Mouse (Mus musculus): ENCODE measurements around the gene Aph1a. TPM values are rescaled to one million over a fixed set of nuclear protein-coding genes. Genes with fewer than 3 reads are reported as not detected.
"Not testable (repeated sequence)": the region's sequence is repeated elsewhere in the genome, so short reads cannot be mapped to it uniquely, and the experiment has no call there.

Gene Aph1a
- polyA plus RNA-seq, 1 experiment from 2014 or later: 39.5 TPM

- Histone ChIP-seq H3K27me3 (replicated peaks) (peaks cover 18% of the 10 kb centered on the region), H3K27ac (replicated peaks) (no peak overlapping the region), H3K4me1 (peaks cover 34% of the 10 kb centered on the region), H3K36me3 (no peaks in the 10 kb centered on the region), H3K4me2 (peak overlapping the region; percentile 69), H3K9me3 (replicated peaks) (no peaks in the 10 kb centered on the region), H3K9ac (replicated peaks) (no peak overlapping the region), H3K4me3 (replicated peaks) (peak overlapping the region; percentile 36)
- ATAC-seq (ENCODE audit: low FRiP score): no peak
- WGBS: 2% methylated on average over 15 of the region's 15 CpGs
Measured at GRCm38 (mm10) chr3:95903753-95904502, 10.2 kb downstream of the Aph1a start.

GRCm38 (mm10) chr3:95904568-95904967 lies 10.8 kb downstream of the Aph1a start, which contains the start of gene Car14:
Car14 (minus strand) TSS chr3:95904691.
- H3K4me3 ChIP-seq (replicated peaks): peak within 1 kb of the TSS; percentile 36
- peaks cover 34% of the 10 kb centered on the region for H3K4me1 ChIP-seq
- H3K4me2 ChIP-seq: peak within 1 kb of the TSS; percentile 69
- no peaks in the 10 kb centered on the region for H3K9me3 ChIP-seq (replicated peaks)
- no peaks in the 10 kb centered on the region for H3K36me3 ChIP-seq
- peaks cover 18% of the 10 kb centered on the region for H3K27me3 ChIP-seq (replicated peaks)
- ATAC-seq (ENCODE audit: low FRiP score): no peak
- WGBS: 2% methylated on average over 15 of the region's 15 CpGs
- no peak within 1 kb of the TSS for H3K27ac ChIP-seq (replicated peaks)
- peak within 1 kb of the TSS; percentile 26 for H3K9ac ChIP-seq (replicated peaks)

GRCm38 (mm10) chr3:95905146-95905939 lies 11.6 kb downstream of the Aph1a start:
- H3K4me2 ChIP-seq: peak overlapping the region; percentile 69
- H3K9ac ChIP-seq (replicated peaks): peak overlapping the region; percentile 26; the same call in 1 of the 2 replicates
- H3K4me3 ChIP-seq (replicated peaks): peak overlapping the region; percentile 36
- H3K4me1 ChIP-seq: peaks cover 34% of the 10 kb centered on the region
- peak; percentile 24; the same call in 1 of the 2 replicates for ATAC-seq (ENCODE audit: low FRiP score)
- H3K27me3 ChIP-seq (replicated peaks): peaks cover 18% of the 10 kb centered on the region
- under 1% methylated on average over 18 of the region's 18 CpGs for WGBS
- no peaks in the 10 kb centered on the region for H3K36me3 ChIP-seq
- H3K27ac ChIP-seq (replicated peaks): no peak overlapping the region
- no peaks in the 10 kb centered on the region for H3K9me3 ChIP-seq (replicated peaks)

- no peaks in the 10 kb centered on the region for H3K9me3 ChIP-seq (replicated peaks)
- no peaks in the 10 kb centered on the region for H3K36me3 ChIP-seq
- H3K9ac ChIP-seq (replicated peaks): no peak overlapping the region
- ATAC-seq (ENCODE audit: low FRiP score): no peak
- under 1% methylated on average over 12 of the region's 12 CpGs for WGBS
- no peak overlapping the region for H3K27ac ChIP-seq (replicated peaks)
- peaks cover 18% of the 10 kb centered on the region for H3K27me3 ChIP-seq (replicated peaks)
- H3K4me3 ChIP-seq (replicated peaks): no peak overlapping the region; the same call in 1 of the 2 replicates
- peak overlapping the region; percentile 69 for H3K4me2 ChIP-seq
- peaks cover 34% of the 10 kb centered on the region for H3K4me1 ChIP-seq
Measured at GRCm38 (mm10) chr3:95905940-95906492, 12.2 kb downstream of the Aph1a start.

- Histone ChIP-seq H3K9ac (replicated peaks) (no peak overlapping the region), H3K27me3 (replicated peaks) (peaks cover 18% of the 10 kb centered on the region), H3K27ac (replicated peaks) (no peak overlapping the region), H3K4me2 (peak overlapping the region; percentile 69), H3K4me1 (peaks cover 34% of the 10 kb centered on the region), H3K36me3 (no peaks in the 10 kb centered on the region), H3K9me3 (replicated peaks) (no peaks in the 10 kb centered on the region), H3K4me3 (replicated peaks) (peak overlapping the region; percentile 15)
- no peak for ATAC-seq (ENCODE audit: low FRiP score)
- WGBS: under 1% methylated on average over 12 of the region's 12 CpGs
Measured at GRCm38 (mm10) chr3:95906860-95907259, 13.1 kb downstream of the Aph1a start.

- no peak overlapping the region for H3K4me2 ChIP-seq
- 59% methylated on average over 4 of the region's 4 CpGs for WGBS
- peaks cover 34% of the 10 kb centered on the region for H3K4me1 ChIP-seq
- H3K27ac ChIP-seq (replicated peaks): no peak overlapping the region
- H3K9ac ChIP-seq (replicated peaks): no peak overlapping the region
- H3K4me3 ChIP-seq (replicated peaks): no peak overlapping the region
- no peaks in the 10 kb centered on the region for H3K9me3 ChIP-seq (replicated peaks)
- H3K36me3 ChIP-seq: no peaks in the 10 kb centered on the region
- no peak for ATAC-seq (ENCODE audit: low FRiP score)
- H3K27me3 ChIP-seq (replicated peaks): peaks cover 18% of the 10 kb centered on the region
Measured at GRCm38 (mm10) chr3:95907613-95908012, 13.8 kb downstream of the Aph1a start.

- Histone ChIP-seq H3K4me1 (no peaks in the 10 kb centered on the region), H3K27me3 (replicated peaks) (no peaks in the 10 kb centered on the region), H3K9me3 (replicated peaks) (no peaks in the 10 kb centered on the region), H3K27ac (replicated peaks) (no peak overlapping the region), H3K36me3 (no peaks in the 10 kb centered on the region), H3K4me2 (no peak overlapping the region), H3K9ac (replicated peaks) (no peak overlapping the region), H3K4me3 (replicated peaks) (no peak overlapping the region)
- WGBS: 93% methylated on average over 4 of the region's 4 CpGs
- ATAC-seq (ENCODE audit: low FRiP score): no peak
Measured at GRCm38 (mm10) chr3:95914706-95915105, 20.9 kb downstream of the Aph1a start.

GRCm38 (mm10) chr3:95916760-95917159 lies 23.0 kb downstream of the Aph1a start:
- no peak for ATAC-seq (ENCODE audit: low FRiP score)

GRCm38 (mm10) chr3:95920532-95920931 lies 26.8 kb downstream of the Aph1a start:
- not testable (repeated sequence) for H3K4me2 ChIP-seq; H3K4me3 ChIP-seq (replicated peaks); H3K36me3 ChIP-seq; H3K4me1 ChIP-seq; H3K27ac ChIP-seq (replicated peaks); H3K9me3 ChIP-seq (replicated peaks); ATAC-seq (ENCODE audit: low FRiP score); H3K27me3 ChIP-seq (replicated peaks); H3K9ac ChIP-seq (replicated peaks)
- 78% methylated on average over 2 of the region's 2 CpGs for WGBS

More at GRCm38 (mm10) chr3:95916760-95917159, 23.0 kb downstream of the Aph1a start:
- Histone ChIP-seq H3K27ac (replicated peaks) (no peak overlapping the region), H3K4me3 (replicated peaks) (no peak overlapping the region), H3K9me3 (replicated peaks) (no peaks in the 10 kb centered on the region), H3K4me1 (no peaks in the 10 kb centered on the region), H3K36me3 (no peaks in the 10 kb centered on the region), H3K9ac (replicated peaks) (no peak overlapping the region), H3K27me3 (replicated peaks) (no peaks in the 10 kb centered on the region), H3K4me2 (no peak overlapping the region)
- WGBS: 84% methylated on average over 7 of the region's 7 CpGs

- not testable (repeated sequence) for H3K9ac ChIP-seq (replicated peaks); H3K27me3 ChIP-seq (replicated peaks); ATAC-seq (ENCODE audit: low FRiP score); H3K4me1 ChIP-seq; H3K4me3 ChIP-seq (replicated peaks); H3K9me3 ChIP-seq (replicated peaks); H3K4me2 ChIP-seq; H3K27ac ChIP-seq (replicated peaks); H3K36me3 ChIP-seq
- 93% methylated on average over 7 of the region's 7 CpGs for WGBS
Measured at GRCm38 (mm10) chr3:95923429-95923828, 29.7 kb downstream of the Aph1a start.

- no peak for ATAC-seq (ENCODE audit: low FRiP score)
- Histone ChIP-seq H3K27ac (replicated peaks) (no peak overlapping the region), H3K9me3 (replicated peaks) (no peaks in the 10 kb centered on the region), H3K27me3 (replicated peaks) (no peaks in the 10 kb centered on the region), H3K9ac (replicated peaks) (no peak overlapping the region), H3K4me2 (no peak overlapping the region), H3K36me3 (no peaks in the 10 kb centered on the region), H3K4me1 (peaks cover 4% of the 10 kb centered on the region; the same call in 1 of the 2 replicates), H3K4me3 (replicated peaks) (no peak overlapping the region)
- WGBS: 80% methylated on average over 4 of the region's 4 CpGs
Measured at GRCm38 (mm10) chr3:95924185-95924584, 30.4 kb downstream of the Aph1a start.
